Mouse (Mus musculus) heart, embryonic 13.5 days (tissue): Measurements from ENCODE around the gene Abracl. TPM values are rescaled to one million over a fixed set of nuclear protein-coding genes. Genes with fewer than 3 reads are reported as not detected.

Source experiments
- ATAC-seq: fragments of 200-750 bp; cut with Nextera tagmentation; 2 replicates; pipeline ENCODE4 v1.8.0; 2017; ENCODE audit warnings: moderate TSS enrichment; ENCODE audit not compliant: insufficient number of reproducible peaks, low FRiP score, low TSS enrichment; ENCODE audit errors: extremely low read depth
- H3K27ac ChIP-seq: fragments of 300-500 bp; sonication (generic); replicated peaks from 2 replicates; pipeline ENCODE4 v1.5.1; 2015; ENCODE audit warnings: moderate library complexity, mild to moderate bottlenecking, inconsistent platforms
- H3K27me3 ChIP-seq: fragments of 300-500 bp; sonication (generic); replicated peaks from 2 replicates; pipeline ENCODE4 v1.6.1; 2015; ENCODE audit warnings: mild to moderate bottlenecking, inconsistent platforms
- H3K36me3 ChIP-seq: fragments of 300-500 bp; sonication (generic); 2 replicates; pipeline ENCODE4 v1.6.1; 2015; ENCODE audit warnings: mild to moderate bottlenecking, inconsistent platforms
- H3K4me1 ChIP-seq: fragments of 300-500 bp; sonication (generic); 2 replicates; pipeline ENCODE4 v1.6.1; 2015; ENCODE audit warnings: inconsistent platforms
- H3K4me2 ChIP-seq: fragments of 300-500 bp; sonication (generic); 2 replicates; pipeline ENCODE4 v1.6.1; 2015; ENCODE audit warnings: inconsistent platforms, mild to moderate bottlenecking, moderate library complexity
- H3K4me3 ChIP-seq: fragments of 300-500 bp; sonication (generic); 2 replicates; pipeline ENCODE4 v1.5.1; 2015; ENCODE audit warnings: moderate library complexity, mild to moderate bottlenecking, inconsistent platforms
- H3K9ac ChIP-seq: fragments of 300-500 bp; sonication (generic); 2 replicates; pipeline ENCODE4 v1.6.1; 2015; ENCODE audit warnings: inconsistent platforms, mild to moderate bottlenecking, moderate library complexity
- H3K9me3 ChIP-seq: fragments of 300-500 bp; sonication (generic); 2 replicates; pipeline ENCODE4 v1.6.1; 2016; ENCODE audit warnings: inconsistent platforms
- WGBS: fragments of 180-500 bp; shearing (Covaris S2); methylation state at CpG from one replicate; pipeline ENCODE4 v1.1.7; 2015; ENCODE audit warnings: mixed read lengths; 5-methylcytosine and 5-hydroxymethylcytosine counted together
- polyA plus RNA-seq: library from polyadenylated mRNA; unstranded; fragments of >200 nt; fragmentation: Nextera tagmentation; extraction: Ambion mirVana; gene quantifications from 2 replicates; pipeline ENCODE4 v1.2.1, GENCODE M21; 2015

The Abracl gene
- polyA plus RNA-seq, 1 experiment from 2014 or later, result 146 TPM

DNA sequence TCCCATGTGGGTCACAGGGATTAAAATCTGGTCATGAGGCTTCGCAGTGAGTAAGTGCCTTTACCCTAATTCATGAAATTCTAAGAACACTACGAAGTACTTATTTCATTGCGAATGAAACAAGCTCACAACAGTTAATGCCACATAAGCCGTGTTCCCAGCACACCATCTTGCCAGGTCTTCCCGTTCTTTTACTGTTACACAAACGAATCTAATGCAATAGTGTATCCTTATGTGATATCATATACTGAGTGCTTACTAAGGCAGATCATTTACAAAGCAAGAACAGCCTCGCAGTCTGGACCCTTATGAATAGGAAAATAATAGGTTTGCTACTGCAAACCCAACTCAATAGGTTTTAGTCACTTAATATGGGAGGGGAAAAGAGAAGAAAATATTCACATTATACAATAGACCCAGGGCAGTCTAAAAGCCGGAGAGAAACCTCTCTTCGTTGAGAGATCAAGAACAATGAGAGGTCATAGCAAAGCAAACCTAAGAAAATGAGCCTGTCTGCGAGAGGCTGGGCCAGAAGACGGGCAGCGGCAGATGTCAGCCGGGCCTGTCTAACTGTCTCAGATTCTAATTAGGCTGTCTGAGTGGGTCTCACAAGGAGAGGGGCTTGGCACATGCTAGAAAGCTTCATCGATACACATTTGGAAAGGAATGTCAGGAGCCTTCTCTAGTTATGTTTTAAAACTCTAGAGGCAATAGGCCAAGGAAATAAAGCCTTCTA, 1.3 kb downstream of the Abracl start:
- WGBS, result 32% methylated on average over 14 of the region's 14 CpGs
- H3K36me3 ChIP-seq, result peaks cover 26% of the 10 kb centered on the region

GRCm38 (mm10) chr10:18020846-18021245, 2.2 kb downstream of the Abracl start:
- Histone ChIP-seq H3K4me2 (peak overlapping the region; percentile 82), H3K4me1 (peaks cover 27% of the 10 kb centered on the region), H3K4me3 (peak overlapping the region; percentile 8; the same call in 1 of the 2 replicates), H3K9me3 (no peaks in the 10 kb centered on the region), H3K27me3 (no peaks in the 10 kb centered on the region), H3K9ac (no peak overlapping the region), H3K27ac (no peak overlapping the region), H3K36me3 (peaks cover 34% of the 10 kb centered on the region)
- WGBS, result 92% methylated on average over 1 of the region's 1 CpGs
- ATAC-seq, result no peak

More for the DNA sequence above, 1.3 kb downstream of the Abracl start:
- H3K9me3 ChIP-seq, result no peaks in the 10 kb centered on the region
- peak overlapping the region; percentile 99 for H3K27ac ChIP-seq
- ATAC-seq, result no peak
- H3K27me3 ChIP-seq, result no peaks in the 10 kb centered on the region
- peaks cover 27% of the 10 kb centered on the region for H3K4me1 ChIP-seq
- H3K4me3 ChIP-seq, result peak overlapping the region; percentile 92
- H3K9ac ChIP-seq, result peak overlapping the region; percentile 95
- peak overlapping the region; percentile 82 for H3K4me2 ChIP-seq

- Histone ChIP-seq H3K4me3 (no peak overlapping the region), H3K27me3 (no peaks in the 10 kb centered on the region), H3K36me3 (peaks cover 36% of the 10 kb centered on the region), H3K9ac (peak overlapping the region; percentile 33; the same call in 1 of the 2 replicates), H3K27ac (no peak overlapping the region), H3K9me3 (no peaks in the 10 kb centered on the region), H3K4me1 (peaks cover 27% of the 10 kb centered on the region), H3K4me2 (peak overlapping the region; percentile 82)
- ATAC-seq, result no peak
- WGBS, result 81% methylated on average over 7 of the region's 7 CpGs
Measured at GRCm38 (mm10) chr10:18020443-18020842, 2.6 kb downstream of the Abracl start.

DNA sequence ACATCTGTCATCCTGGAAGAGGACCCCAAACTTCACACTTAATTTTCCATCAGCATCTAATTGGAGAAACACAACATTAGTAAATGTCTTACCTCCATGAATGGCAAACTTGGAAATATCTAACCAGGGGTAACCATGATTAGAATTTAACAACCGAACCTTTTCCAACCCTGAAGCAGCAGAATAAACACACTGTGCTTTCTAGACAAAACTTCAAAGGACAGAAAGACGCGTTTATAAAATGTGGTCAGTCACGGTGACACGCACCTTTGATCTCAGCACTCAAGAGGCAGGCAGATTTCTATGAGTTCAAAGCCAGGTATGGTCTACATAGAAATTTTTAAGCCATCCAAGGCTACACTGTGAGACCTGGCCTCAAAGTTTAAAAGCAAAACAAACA, 11.3 kb downstream of the Abracl start:
- no peak overlapping the region for H3K9ac ChIP-seq
- no peaks in the 10 kb centered on the region for H3K27me3 ChIP-seq
- 85% methylated on average over 5 of the region's 5 CpGs for WGBS
- peaks cover 75% of the 10 kb centered on the region for H3K36me3 ChIP-seq
- H3K4me2 ChIP-seq, result no peak overlapping the region
- no peaks in the 10 kb centered on the region for H3K9me3 ChIP-seq
- ATAC-seq, result no peak
- H3K4me3 ChIP-seq, result no peak overlapping the region
- H3K4me1 ChIP-seq, result no peaks in the 10 kb centered on the region
- no peak overlapping the region for H3K27ac ChIP-seq

GRCm38 (mm10) chr10:18009744-18010143, 13.3 kb downstream of the Abracl start:
- Histone ChIP-seq H3K4me3 (no peak overlapping the region), H3K4me2 (no peak overlapping the region), H3K27me3 (no peaks in the 10 kb centered on the region), H3K9me3 (no peaks in the 10 kb centered on the region), H3K4me1 (no peaks in the 10 kb centered on the region), H3K27ac (no peak overlapping the region), H3K9ac (no peak overlapping the region), H3K36me3 (peaks cover 57% of the 10 kb centered on the region)
- WGBS, result 75% methylated on average over 1 of the region's 1 CpGs
- no peak for ATAC-seq

DNA sequence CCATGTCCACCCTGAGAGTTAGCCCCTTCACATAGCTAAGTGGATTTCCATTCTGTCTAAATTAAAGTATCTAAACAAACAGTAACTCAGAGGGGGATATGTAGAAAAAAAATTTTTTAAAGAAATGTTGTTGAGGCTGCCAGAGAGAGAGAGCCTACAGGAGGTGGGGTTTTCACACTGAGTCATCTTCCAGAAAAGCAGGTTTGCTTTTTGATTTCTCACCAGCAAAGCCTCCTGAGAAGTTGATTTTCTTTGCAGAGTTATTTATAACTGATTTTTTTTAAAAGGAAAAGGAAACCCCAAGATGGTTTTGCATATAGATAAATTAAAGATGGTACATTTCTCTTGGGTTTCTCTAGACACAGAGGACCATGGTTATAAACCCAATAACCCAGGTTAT, 15.0 kb downstream of the Abracl start:
- H3K4me1 ChIP-seq, result no peaks in the 10 kb centered on the region
- no peak overlapping the region for H3K4me2 ChIP-seq
- H3K27me3 ChIP-seq, result no peaks in the 10 kb centered on the region
- H3K27ac ChIP-seq, result no peak overlapping the region
- peaks cover 43% of the 10 kb centered on the region for H3K36me3 ChIP-seq
- H3K9ac ChIP-seq, result no peak overlapping the region
- H3K9me3 ChIP-seq, result no peaks in the 10 kb centered on the region
- H3K4me3 ChIP-seq, result no peak overlapping the region
- ATAC-seq, result no peak

- H3K9ac ChIP-seq, result no peak overlapping the region
- WGBS, result 84% methylated on average over 3 of the region's 3 CpGs
- no peak for ATAC-seq
- peaks cover 34% of the 10 kb centered on the region for H3K36me3 ChIP-seq
- no peak overlapping the region for H3K4me2 ChIP-seq
- no peak overlapping the region for H3K4me3 ChIP-seq
- no peaks in the 10 kb centered on the region for H3K4me1 ChIP-seq
- H3K27me3 ChIP-seq, result no peaks in the 10 kb centered on the region
- no peaks in the 10 kb centered on the region for H3K9me3 ChIP-seq
- H3K27ac ChIP-seq, result no peak overlapping the region
Measured at GRCm38 (mm10) chr10:18007243-18007642, 15.8 kb downstream of the Abracl start.

DNA sequence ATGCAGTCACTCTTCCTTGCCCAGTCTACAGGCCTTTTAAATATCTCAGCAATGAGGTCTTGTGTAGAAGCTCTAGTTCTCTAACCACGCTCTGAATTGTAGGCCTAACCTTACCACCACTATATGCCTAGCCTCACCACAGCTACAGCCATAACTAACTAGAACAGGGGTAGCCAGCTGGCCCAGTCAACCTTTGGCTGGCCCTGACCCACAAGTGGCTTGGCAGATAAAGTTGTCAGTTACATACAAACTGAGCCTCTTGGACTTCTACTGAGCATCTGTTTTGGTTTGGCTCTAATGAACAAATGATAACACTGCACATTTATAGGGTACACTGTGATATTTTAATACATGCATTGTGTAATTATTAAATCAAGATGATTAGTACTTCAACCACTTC, 16.3 kb downstream of the Abracl start:
- Histone ChIP-seq H3K4me2 (no peak overlapping the region), H3K4me1 (no peaks in the 10 kb centered on the region), H3K9me3 (no peaks in the 10 kb centered on the region), H3K4me3 (no peak overlapping the region), H3K9ac (no peak overlapping the region), H3K36me3 (peaks cover 29% of the 10 kb centered on the region), H3K27ac (no peak overlapping the region), H3K27me3 (no peaks in the 10 kb centered on the region)
- no peak for ATAC-seq
- 73% methylated on average over 1 of the region's 1 CpGs for WGBS

DNA sequence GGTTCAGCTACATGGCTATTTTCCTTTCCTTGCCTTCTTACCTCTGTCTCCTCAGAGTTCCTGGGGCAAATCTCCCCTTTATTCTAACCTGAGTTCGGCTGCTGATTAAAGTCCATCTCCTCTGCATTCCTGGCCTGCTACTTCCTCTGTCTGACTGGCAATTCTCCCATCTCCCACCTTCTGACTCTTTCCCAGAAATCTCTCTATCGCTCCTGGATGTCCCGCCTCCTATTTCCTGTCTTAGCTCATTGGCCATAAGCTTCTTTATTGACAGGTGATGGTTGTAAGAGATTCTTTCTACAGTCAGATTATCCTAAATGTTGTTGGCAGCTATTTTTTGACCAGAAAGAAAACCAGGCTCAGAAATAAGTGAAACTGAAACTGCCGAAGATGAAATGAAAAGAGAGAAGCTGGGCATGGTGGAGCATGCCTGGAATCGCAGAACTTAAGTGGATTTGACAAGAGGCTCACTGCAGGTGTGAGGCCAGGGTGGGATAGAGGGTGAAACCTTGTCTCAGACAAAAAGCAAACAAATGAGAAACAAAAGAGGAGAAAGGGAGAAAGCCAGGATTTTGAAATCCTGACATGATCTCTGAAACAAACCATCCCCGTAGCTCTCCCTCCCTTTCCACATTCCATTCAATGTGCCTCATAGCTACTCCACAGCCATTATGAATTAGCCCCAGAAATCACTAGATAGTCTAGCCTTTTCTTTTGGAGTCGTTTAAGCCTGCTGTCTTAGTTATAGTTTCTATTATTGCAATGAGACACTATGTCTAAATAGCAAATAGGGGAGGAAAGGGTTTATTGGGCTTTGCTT, 17.7 kb downstream of the Abracl start:
- 70% methylated on average over 7 of the region's 7 CpGs for WGBS
- Histone ChIP-seq H3K27ac (no peak overlapping the region), H3K9me3 (no peaks in the 10 kb centered on the region), H3K9ac (no peak overlapping the region), H3K36me3 (peaks cover 16% of the 10 kb centered on the region), H3K4me1 (no peaks in the 10 kb centered on the region), H3K4me2 (no peak overlapping the region), H3K4me3 (no peak overlapping the region), H3K27me3 (no peaks in the 10 kb centered on the region)
- no peak for ATAC-seq

DNA sequence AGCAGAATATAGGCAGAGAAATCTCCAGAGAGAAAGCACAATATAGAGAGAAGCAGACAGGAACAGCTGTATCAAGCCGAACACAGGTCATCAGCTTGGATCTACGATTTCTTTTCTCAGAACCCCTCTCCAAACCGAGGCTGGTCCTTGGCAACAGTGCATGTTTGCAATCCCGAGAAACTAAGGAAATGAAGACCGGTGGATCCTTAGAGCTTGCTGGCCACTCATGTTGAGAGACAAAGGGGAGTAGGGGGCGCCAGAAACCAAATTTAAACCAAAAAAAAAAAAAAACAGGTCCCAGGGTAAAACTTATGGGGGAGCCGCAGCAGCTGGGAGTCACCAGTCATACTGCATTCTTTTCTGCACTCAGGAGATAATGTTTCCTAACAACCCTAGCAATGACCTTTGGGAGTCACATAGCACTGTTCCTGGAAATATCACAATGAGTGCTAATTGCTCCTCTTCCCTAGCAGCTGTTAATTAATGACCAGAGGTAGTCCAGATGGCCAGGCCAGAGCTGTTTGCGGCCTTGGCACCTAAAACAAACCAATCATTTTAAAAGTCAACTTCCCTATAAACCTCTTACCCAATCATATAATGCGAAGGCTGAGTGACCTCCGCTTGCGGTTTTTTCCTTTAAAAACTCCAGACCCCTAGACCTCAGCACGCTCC, 19.0 kb downstream of the Abracl start:
- Histone ChIP-seq H3K9me3 (no peaks in the 10 kb centered on the region), H3K4me1 (no peaks in the 10 kb centered on the region), H3K4me2 (no peak overlapping the region), H3K27me3 (no peaks in the 10 kb centered on the region), H3K4me3 (no peak overlapping the region), H3K9ac (no peak overlapping the region), H3K27ac (no peak overlapping the region), H3K36me3 (peaks cover 4% of the 10 kb centered on the region)
- WGBS, result 71% methylated on average over 12 of the region's 12 CpGs
- no peak for ATAC-seq

- Histone ChIP-seq H3K36me3 (no peaks in the 10 kb centered on the region), H3K4me1 (no peaks in the 10 kb centered on the region), H3K9ac (no peak overlapping the region), H3K4me3 (no peak overlapping the region), H3K4me2 (no peak overlapping the region), H3K27ac (no peak overlapping the region), H3K27me3 (no peaks in the 10 kb centered on the region), H3K9me3 (no peaks in the 10 kb centered on the region)
- WGBS, result 67% methylated on average over 4 of the region's 4 CpGs
- ATAC-seq, result no peak
Measured at GRCm38 (mm10) chr10:17990576-17990975, 32.5 kb downstream of the Abracl start.
